Mouse (Mus musculus) left cerebral cortex, adult 6 months (tissue): ENCODE measurements around the gene Hpgd. TPM values are rescaled to one million over a fixed set of nuclear protein-coding genes. Genes with fewer than 3 reads are reported as not detected.

ENCODE experiments used
- long read RNA-seq, 2 experiments: library from polyadenylated mRNA; unstranded; transcript quantifications; one replicate each; pipeline ENCODE4 v2.0.0; 2019 to 2020
- polyA plus RNA-seq: library from polyadenylated mRNA; unstranded; fragments of <200 nt; fragmentation: Nextera tagmentation; gene quantifications from 2 replicates; pipeline ENCODE4 v1.2.3, GENCODE M21; 2021

Gene Hpgd
- polyA plus RNA-seq, result 8.7 and 10.3 TPM in 2 replicates
- long read RNA-seq, experiment 1, transcript Hpgd-201 (7 exons, 1,683 nt), result major isoform, 44 of 48 reads
- long read RNA-seq, experiment 1, partial matches to known transcripts, result 2 of 48 reads
- long read RNA-seq, experiment 1, other reads (novel, unspliced or antisense), result 2 of 48 reads
- long read RNA-seq, experiment 2, transcript Hpgd-201 (7 exons, 1,683 nt), result major isoform, 9 of 11 reads
- long read RNA-seq, experiment 2, partial matches to known transcripts, result 2 of 11 reads
- long read RNA-seq, experiment 2, other reads (novel, unspliced or antisense), result 0 of 11 reads

GRCm38 (mm10) chr8:56294373-56294877 is at the start of gene Hpgd:
TSS of gene Hpgd (plus strand) at chr8:56294585.

